Mouse (Mus musculus): ENCODE data around the gene Sh3pxd2a. TPM values are rescaled to one million over a fixed set of nuclear protein-coding genes. Genes with fewer than 3 reads are reported as not detected.

The Sh3pxd2a gene
- polyA plus RNA-seq (2015; fragmentation: Illumina TruSeq; extraction: RNeasy Lipid Tissue Mini Kit (QIAGEN cat#74804); ENCODE audit: insufficient read depth, low read depth, low replicate concordance) = 8.4 TPM

DNA sequence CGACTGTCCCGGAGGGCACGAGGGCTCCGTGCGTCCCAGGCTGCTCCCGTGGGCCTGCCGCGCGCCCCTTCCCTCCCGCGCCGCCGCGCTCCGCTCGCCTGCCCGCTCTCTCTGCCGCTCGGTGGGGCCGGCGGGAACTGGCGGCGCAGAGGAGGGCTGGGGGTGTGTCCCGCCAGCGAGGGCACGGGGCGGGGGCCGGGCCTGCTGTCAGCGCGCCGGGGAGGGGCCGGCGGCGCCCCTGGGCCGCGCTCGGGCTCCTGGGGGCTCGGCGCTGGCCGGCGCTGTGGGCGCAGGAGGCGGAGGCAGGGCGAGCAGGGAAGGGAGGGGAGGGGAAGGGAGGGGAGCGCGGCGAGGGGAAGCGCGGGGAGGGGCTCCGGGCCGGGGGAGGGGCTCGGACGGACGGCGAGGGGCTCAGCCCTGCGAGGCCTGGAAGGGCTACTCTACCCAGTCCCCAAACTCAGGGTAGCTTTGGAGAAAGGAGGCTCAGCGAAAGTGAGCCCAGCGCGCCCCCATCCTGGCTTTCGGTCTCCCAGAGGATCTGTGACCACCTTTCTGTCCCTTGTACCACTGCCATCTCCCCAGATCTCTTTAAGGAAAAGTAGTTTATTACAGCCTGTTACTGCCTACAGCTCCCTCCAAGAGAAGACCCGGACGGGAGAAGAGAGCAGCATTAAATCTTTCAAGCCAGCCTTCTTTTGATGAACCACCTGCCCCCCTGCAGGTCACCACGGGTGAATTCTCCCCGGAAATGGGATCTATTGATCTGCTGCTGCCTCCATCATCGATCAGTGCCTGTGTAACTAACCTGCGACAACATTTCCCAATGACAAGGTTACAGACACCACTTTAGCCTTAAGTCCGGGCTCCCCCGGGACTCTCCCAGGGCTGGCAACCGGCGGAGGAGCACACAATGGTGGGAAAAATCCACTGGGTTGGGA, at the start of gene Sh3pxd2a:
Sh3pxd2a (minus strand) TSS at position 98 of the 938 bp plus-strand sequence.

Other genes with a start within 250 kb of the Sh3pxd2a start
- 4.5 TPM for gene Stn1, start 73.1 kb upstream of the Sh3pxd2a start, polyA plus RNA-seq (2015; fragmentation: Illumina TruSeq; extraction: RNeasy Lipid Tissue Mini Kit (QIAGEN cat#74804); ENCODE audit: insufficient read depth, low read depth, low replicate concordance)
- 11.1 TPM for gene Slk, start 115.3 kb upstream of the Sh3pxd2a start, polyA plus RNA-seq (2015; fragmentation: Illumina TruSeq; extraction: RNeasy Lipid Tissue Mini Kit (QIAGEN cat#74804); ENCODE audit: insufficient read depth, low read depth, low replicate concordance)
- gene Col17a1, start 227.7 kb upstream of the Sh3pxd2a start, polyA plus RNA-seq (2015; fragmentation: Illumina TruSeq; extraction: RNeasy Lipid Tissue Mini Kit (QIAGEN cat#74804); ENCODE audit: insufficient read depth, low read depth, low replicate concordance) = 0.15 TPM

Data from pancreas, adult 10 weeks (tissue).